Mouse (Mus musculus): ENCODE measurements around the gene Rasgrp2.

DNA sequence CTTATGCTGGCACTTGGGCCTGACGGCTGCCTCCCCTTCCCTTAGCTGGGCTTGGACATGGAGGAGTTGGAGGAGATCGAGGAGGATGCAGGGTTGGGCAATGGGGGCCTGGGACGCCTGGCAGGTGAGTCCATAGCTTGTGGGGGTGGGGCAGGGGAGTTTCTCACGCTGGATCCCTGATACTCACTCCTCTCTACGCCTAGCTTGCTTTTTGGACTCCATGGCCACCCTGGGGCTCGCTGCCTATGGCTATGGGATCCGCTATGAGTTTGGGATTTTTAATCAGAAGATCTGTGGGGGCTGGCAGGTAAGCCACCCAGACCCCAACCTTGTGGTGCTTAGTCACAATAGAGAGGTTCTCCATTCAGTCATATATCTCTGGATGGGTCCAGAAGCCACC, 13.3 kb upstream of the Rasgrp2 start:
- TF ChIP-seq MAFK (IDR thresholded peaks at IDR 0.05; ENCODE audit: insufficient read depth, low read depth, low read length) (no peak), ZC3H11A (IDR thresholded peaks at IDR 0.05; ENCODE audit: borderline replicate concordance, low read depth, low read length) (no peak), HCFC1 (IDR thresholded peaks at IDR 0.05; ENCODE audit: borderline replicate concordance, insufficient read depth, low read length) (no peak), CHD2 (IDR thresholded peaks at IDR 0.05; ENCODE audit: low read depth, low read length) (no peak)
